Mouse (Mus musculus): ENCODE measurements around the gene Rsrc1. TPM values are rescaled to one million over a fixed set of nuclear protein-coding genes. Genes with fewer than 3 reads are reported as not detected.
"Not testable (repeated sequence)": the region's sequence is repeated elsewhere in the genome, so short reads cannot be mapped to it uniquely, and the experiment has no call there.

Rsrc1 gene
- polyA plus RNA-seq, 3 experiments from 2014 or later, result 43.1 to 52.8 (median 44.0) TPM

DNA sequence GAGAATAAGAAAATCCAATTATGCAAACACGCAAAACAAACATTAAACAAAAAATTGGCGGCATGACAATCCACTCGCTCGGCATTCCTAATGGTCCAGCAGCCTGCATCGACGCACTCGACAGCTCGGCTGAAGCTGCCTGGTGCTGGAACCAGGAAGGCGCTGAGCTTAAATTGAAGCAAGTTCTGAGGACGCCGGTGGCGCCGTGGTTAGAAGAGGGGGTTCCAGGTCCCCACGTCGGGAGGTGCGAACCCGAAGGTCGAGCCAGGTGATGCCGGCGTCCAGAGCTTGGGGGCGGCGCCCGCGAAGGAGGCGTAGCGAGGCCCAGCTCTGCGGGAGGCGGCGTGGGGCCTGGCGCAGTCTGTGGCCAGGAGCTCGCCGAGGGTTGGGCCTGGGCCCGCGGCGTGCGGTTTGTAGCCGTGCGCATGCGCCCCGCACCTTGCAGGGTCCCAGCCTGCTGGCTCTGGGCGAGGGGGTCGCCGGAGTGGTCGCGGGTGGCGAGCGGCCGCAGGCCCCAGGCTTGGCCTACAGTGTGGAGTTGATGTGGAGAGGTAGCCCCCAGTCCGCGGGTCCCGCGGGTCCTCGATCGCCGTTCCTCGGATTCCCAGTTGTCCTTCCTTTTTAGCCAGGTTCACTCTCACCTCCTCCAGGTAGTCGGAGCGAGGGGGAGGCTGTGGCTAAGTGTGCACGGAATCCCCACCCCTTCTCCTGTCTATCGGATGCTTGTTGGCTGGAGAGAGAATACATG, 4.5 kb downstream of the Rsrc1 start:
- peak; percentile 78 for ATAC-seq

DNA sequence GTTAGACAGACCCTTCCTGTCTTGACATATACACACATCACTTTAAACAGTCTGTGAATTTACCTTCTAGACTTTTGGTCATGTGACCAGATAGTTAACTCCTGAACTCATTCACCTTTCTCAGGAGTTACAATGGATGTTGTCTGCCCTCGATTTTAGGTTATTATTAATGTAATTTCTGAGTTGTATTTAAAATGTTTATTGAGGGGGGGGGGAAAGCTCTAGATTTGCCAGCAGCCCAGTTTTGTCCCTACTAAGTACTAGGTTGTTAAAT, 5.0 kb downstream of the Rsrc1 start:
- ATAC-seq, result no peak

DNA sequence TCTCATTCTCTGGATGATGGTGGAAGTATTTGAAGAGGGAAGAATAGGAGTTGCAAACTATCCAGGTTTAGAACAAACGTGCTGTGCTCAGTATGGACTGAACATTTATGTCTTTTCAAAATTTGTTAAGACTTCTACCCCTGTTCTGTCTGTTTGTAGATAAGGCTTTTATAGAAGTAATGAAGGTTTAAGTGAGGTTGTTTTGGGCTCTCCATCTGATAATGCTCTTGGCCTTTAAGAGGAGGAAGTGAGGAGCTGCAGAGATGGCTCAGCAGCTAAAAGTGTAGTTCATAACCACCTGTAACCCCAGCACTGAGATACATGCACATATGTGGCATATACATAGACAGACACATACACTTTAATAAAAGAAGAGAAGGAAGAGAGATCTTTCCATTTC, 15.6 kb downstream of the Rsrc1 start:
- ATAC-seq, result no peak

DNA sequence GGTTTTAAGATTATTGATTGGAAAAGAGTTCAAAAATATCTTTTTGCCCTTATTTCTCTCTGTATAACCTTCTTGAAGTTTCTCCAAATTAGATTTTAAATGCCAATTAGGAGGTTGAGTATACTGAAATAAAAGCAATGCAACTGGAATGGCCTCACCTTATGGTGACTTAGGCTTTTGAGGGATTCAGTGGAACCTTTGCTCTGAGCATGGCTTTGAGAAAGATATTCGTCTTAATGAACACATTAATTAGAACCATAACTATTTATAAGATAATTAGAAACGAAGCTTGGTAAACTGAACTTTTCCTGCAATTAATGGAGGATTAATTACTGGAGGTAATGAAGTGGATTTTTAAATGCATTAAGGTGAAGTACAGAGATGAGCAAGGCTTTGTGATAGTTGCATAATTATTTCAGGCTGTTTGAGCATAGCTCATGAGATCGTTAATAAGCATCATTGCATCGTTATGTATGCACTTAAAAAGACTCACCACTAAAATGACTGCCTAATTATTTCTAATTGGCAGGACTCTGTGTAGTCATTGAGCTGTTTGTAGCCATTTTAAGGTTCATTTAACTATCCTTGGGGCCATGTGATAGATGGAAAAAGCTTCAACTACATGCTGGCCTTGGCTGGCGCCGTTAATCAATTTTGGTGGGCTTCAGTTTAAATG, 55.3 kb downstream of the Rsrc1 start:
- ATAC-seq, result no peak

DNA sequence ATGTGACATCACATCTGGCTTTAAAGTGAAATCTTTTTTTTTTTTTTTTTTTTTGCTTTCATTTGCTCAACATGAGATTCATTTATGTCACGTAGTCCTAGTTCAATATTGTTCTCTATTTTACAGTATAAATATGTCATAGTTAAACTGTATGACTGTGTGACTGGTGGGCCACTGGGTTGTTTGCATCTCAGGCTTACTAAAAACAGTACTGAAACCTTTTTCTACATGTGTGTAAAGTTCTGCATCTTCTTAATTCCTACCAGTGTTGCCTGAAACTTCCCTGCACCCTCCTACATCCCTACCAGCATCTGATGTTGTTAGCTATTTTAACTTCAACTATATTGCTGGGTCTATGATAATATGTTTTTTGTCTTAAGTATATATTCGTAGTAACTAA, 78.6 kb downstream of the Rsrc1 start:
- ATAC-seq, result no peak

DNA sequence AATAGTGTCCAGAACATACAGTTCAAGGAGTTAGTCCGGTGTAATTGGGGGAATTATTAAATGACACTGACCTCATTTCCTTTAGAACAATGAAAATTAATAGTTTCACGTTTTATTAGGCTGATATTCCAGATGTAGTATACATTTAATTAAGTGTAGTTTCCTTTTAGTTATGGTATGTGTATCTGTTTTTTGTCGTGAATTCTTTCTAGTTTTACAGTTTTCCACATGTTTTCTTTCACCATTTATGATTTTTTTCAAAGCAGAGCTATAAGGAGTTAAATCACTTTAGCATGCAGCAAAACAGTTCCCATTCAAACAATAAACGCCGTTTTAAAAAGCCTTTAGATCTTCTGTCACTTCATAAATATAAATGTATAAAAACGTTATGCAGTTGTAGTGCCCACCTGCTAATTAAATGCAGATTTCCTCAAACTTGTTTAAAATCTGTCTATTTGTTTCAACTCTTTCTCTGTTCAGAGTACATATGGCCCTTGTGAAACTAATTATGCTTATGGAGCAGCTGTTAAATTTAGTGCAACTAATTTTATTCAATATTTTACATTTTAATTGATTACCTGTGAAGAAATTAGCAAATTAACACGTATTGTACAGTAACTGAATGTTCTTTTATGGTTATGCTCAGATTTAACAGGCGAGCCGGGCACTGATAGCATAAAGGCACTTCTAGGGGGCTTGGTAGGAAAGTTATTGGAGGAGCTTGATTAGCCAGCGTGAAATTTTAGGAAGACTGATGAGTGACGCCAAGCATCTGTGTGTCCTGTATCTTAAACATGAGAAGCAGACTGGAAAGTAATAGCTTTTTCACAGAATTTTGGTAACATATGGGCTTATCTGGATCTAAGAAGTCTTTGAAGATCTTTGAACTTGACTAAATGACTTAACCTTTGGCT, 89.6 kb downstream of the Rsrc1 start:
- no peak for ATAC-seq

DNA sequence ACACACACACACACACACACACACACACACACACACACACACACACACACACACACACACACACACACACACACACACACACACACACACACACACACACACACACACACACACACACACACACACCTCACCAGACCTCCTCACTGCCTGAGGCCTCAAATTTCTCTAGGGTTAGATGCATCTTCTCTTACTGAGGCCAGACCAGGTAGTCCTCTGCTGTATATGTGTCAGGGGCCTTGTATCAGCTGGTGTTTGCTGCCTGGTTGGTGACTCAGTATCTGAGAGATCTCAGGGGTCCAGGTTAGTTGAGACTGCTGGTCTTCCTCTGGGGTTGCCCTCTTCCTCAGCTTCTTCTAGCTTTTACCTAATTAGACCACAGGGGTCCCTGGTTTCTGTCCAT, 92.5 kb downstream of the Rsrc1 start:
- not testable (repeated sequence) for ATAC-seq

DNA sequence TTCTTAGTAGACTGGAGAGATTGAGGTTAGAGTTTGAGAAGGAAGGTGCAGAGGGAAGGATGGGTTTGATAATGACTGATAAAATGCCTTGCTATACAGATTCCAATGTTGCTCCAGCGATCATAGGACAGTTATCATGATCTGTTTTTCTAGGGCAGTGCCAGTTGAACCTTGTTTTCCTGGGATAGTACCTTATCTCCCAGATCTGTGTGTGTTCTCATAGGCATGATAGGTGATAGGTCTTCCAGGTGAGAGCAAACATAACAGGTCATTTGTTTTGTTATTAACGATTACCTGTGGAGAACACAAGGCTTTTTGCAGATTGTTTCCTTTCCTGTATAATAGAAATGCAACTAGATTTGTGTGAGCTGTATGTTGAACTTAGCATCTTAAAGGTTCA, 94.3 kb downstream of the Rsrc1 start:
- ATAC-seq, result no peak

DNA sequence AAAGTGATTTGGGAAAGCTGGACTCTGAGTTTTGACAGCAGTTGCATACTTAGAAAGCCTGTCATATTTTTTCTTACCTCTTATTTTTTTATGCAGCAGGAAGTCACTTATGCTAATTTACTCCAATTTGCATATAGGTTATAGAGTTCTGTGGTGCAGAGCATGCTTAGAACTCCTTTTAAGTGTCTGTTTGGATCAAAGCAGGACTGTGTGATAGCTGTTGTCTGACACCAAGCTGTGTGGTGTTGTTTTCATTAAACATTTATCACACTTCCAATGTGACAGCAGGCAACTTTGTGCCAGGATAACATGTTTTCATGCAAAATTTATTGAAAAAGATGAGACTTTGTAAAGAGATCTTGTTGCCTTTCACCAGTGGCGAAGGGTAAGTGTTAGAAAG, 103.6 kb downstream of the Rsrc1 start:
- ATAC-seq, result no peak

DNA sequence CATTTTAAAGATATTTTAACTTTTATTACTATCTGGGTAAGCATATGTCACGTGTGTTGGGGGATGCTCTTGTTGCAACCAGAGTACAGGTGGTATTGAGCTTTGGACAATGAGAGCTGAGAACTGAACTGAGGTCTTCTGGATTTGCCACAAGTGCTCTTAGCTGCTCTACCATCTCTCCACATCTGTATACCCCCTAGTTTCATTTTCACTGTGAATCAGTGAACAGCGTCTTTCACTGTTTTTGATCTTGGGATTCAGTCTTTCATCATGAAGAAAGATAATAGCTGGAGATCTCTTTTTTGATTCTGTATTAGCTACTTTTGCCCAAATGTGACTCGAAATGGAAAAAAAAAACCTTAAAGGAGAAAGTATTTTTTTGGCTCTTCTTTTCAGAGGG, 127.2 kb downstream of the Rsrc1 start:
- ATAC-seq, result no peak

DNA sequence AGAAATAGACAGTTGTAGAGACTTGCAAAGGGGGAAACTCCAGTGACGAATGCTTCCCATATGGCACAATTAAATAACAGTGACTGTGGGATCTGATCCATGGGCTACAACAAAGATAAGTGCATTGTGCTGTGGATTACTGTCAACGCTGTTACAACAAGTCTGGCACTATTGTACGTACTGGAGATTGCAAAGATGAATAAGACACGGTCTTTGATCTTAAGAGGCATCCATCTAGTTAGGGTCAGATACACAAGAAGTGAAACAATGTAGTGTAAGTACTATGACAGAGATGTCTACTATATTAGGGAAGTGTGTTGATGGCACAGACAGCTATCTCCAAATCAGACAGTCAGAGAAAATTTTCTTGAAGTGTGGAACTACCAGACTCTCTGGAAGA, 135.1 kb downstream of the Rsrc1 start:
- ATAC-seq, result no peak

DNA sequence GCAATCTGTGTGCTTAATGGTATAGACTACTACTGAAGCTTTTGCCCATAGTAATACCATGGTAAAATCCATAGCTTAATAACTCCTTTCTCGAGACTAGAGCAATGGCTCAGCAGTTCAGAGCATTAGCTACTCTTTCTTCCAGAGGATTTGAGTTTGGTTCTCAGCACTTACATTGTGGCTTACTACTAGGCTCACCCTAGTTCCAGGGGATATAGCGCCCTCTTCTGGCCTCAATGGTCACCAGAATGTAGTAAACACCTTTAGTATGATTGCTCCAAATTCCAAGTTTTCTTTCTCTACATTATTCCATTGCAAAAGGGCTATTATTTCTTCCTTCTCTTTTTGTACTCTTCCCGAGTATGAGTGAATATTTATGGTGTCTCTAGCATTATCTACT, 151.3 kb downstream of the Rsrc1 start:
- ATAC-seq, result no peak

DNA sequence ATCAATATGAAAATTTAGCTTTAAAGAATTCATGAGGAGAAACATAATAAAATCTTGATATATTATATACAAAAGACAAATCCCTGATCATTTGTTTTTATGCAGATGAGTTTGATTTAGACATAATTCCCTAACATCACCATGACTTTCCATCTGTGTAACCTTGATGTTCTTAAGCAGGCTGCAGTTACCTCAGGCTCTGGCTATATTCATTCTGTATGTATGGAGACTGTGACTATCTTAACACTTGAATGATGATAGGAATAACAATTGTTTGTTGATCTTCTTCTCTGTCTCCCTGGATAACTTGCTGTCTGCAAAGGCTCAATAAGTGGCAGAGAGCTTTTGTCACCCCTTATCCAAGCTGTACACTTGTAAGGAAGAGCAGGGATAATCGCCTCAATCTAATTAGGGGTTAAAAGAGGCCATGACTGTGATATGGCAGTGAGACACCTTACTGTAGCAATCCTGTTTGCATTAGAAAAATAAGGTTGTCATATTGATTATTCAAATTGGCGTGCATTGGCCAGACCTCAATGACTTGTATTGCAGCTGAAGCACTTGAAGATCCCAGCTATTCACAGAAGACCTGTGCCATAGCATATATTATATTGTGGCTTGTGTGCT, 154.7 kb downstream of the Rsrc1 start:
- ATAC-seq, result no peak

DNA sequence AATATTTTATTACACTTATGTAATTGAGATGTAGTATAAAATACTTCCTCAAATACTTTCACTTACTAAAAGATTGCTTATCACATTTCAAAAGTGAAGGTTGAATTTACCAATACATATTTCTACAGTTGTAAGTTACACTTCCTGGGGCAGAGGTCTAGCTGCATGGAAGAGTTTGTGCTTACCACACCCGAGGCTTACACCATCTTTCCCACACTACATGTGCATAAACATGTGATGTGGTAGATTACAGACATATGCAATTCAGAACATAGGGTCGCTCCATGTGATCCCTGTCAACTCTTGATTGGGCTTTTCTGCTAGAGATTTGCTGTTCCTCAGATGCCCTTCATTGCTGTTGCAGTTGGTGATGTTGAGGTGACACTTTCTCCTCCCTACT, 163.8 kb downstream of the Rsrc1 start:
- ATAC-seq, result no peak

DNA sequence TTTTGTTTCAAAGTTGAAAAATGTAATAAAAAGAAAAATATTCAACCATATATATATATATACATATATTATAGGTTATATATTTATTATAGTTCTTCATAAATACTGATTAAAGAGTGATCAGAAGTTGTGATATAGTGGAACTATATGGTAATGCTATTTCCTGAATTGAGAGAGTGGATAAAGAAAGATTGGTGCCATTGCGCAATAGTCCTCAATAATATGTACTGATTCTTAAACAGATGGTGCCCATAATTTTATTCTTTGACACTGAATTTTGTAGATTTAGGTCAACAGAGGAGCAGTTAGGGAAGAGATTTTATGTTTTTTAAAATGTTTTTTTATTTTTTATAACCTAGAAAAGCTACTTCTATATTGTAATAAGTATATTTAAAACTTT, 165.1 kb downstream of the Rsrc1 start:
- ATAC-seq, result no peak

DNA sequence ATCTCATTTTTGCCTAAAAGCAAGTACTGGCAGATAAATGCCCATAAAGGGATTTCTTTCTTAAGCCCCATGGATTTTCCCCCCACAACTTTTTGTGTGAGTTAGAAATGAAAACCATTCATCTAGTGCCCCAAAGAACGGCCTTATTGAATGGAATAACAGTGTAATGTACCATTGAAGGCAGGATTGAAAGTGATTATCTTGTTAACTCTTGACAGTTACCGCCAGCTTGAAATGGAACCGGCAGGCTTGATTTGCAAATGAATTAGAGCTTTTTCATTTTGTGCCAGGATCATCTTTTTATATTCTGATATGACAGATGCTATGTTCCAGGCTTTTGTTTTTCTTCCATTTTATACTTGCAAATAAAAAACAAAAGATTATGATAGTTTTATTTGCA, 166.1 kb downstream of the Rsrc1 start:
- ATAC-seq, result no peak

DNA sequence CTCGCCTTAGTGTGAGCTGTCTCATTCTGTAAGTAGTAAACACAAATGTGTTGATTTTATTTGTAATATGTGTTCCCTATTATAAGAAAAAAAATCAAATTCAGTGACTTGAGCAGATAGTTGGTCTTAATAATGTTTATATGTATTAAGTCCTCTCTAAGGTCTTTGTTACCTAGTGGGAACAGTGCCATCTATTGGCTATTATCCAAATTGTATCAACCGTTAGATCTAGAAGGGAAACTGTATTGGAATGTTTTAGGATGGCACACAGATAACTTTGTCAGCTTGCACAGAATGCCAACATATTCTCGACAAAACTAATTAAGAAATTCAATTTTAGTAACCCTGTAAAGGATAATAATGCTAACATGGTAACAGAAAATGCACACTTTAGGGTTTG, 216.0 kb downstream of the Rsrc1 start:
- ATAC-seq, result no peak

DNA sequence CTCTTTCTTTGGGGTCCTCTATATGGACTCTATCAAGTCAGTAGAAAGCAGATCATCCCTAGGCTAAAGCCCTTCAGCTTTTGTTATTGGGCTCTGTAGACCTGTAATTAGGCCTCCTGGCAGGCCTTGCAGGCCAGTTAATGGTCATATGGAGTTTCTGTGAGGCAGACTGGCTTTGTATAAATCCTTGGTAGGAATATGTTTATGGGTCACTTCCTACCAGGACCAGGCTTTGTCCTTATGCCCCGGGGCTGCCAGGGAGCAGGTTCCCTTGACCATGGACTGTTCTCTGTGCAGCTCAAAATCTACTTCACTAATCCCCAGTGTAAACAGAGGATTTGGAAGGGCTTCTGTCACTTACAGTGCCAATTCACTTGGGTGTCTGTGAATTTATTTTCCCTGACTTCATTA, 231.9 kb downstream of the Rsrc1 start:
- no peak for ATAC-seq

DNA sequence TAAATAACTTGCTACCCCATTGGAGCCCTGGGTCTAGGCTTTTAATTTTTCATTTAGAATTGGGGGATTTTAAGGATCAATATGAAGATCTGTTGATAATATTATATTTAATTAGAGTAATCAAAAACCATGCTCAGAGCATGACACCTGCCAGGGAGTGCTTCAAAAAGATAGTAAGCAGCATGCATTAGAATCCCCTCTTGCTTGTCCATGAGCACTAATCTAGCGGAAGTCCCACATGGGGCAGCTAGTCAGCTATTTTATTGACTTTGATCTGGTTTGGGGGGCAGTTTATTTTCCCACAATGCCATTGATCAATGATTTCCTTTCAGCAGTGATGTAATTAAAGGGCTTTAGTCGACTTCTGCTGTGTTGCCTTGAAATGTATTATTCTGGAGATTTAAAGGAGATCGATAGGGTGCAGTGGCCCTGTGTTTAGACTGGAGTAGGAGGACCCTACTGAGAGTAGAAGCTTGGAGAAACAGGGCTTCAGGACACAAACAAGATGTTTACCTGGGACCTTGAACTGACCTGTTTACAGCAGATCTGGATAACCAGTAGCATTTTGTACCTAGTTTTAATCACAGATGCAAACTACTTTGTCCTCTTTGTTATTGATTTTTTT, 251.5 kb downstream of the Rsrc1 start:
- ATAC-seq, result no peak

DNA sequence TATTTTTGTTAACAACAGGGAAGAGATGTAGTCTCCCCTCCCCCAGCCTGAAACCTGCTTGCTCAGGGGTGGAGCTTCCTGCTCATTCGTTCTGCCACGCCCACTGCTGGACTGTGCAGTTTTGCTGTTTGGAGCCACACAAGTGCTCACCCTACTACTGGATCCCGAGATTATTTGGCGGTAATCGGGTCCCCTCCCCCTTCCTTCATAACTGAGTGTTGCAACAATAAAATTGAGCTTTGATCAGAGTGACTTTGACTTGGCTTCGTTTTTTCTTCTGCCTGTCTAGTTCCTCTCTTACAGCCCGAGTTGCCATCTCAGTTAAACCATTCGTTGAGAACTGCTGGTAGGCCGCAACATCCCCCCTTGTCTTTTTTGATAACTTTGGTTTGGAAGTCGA, 261.3 kb downstream of the Rsrc1 start:
- not testable (repeated sequence) for ATAC-seq

DNA sequence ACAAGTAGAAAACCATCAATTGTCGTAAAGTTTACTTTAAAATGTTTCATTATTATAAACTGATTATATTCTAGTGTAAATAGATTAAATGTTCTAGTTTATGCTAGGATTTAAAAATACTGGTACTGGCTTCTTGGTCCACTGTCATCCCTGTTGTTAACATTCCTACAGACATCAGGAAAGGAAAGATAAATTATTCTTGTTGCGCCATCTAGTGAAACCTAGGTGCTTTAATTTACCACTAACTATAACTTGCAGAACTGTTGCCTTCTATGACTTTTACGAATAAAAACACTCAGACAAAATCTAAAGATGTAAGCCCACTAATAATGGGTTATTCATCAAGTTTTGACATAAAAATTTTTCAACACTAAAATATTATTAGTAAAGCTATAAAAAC, 286.3 kb downstream of the Rsrc1 start:
- no peak for ATAC-seq

DNA sequence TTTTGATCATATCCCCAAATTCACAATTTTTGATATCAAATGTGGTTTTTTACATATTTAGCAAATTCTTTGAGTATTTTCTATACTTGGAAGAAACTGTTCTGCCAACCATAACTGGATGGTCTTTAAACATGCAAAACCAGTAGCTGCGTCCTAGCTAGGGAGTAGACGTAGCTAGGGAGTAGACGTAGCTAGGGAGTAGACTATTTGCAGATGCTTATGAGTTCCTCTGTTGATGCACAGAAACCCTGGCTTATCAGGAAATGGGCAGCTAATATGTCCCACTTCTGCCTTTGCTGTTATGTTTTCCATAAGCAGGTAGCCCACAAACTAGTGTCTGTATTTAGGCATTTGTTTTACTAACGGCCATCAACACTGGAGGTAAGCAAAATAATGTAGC, 298.6 kb downstream of the Rsrc1 start:
- ATAC-seq, result no peak

DNA sequence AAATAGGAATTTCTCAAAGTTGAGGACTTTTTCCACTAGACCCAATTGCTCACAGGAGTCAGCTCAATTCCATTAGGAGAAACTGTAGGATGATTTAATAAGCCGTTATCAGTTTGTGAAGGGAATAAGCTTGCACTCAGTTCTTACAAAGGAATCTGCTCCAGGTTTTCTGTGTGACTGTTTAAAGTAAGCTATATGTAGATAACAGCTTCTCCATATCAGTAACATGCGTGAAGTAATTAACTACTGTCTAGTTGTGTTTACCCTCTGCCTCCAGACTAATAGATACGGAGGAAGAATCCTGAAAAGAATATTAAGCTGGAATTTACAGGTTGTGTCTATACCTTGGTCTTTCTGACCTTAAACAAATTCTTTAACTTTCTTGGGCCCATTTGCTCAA, 299.1 kb downstream of the Rsrc1 start:
- no peak for ATAC-seq
